18 mouse cellular contexts compared by ENCODE assay signal in the genomic region with DNA sequence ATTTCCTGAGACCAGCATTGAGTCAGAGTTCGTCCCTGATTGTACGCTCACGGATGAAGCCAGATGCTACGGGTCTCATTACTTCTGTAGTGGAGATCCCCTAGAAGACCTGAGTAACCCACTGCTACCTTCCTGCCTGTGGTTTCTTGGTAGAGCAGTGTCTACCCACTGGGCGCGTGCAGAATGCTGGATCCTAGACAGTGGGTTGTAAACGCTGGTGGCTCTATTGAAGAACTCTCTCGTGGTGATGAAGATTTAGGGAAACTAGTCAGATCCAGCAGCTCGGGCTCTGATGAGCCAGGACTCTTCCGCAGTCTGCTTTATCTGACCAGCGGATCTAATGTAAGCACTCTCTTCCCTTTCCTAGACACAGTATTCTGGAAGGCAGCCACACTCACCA.
"Had no signal": no experiment of that assay in that cellular context is flagged by ENCODE, and none has a peak within 500 bp of the region (broad histone marks: within the 10 kb centered on the region; RNA-seq: fewer than 3 reads in every experiment).

No protein-coding gene starts in this region.

- ATAC-seq: intestine, embryonic 16.5 days; midbrain, embryonic 15.5 days had no signal

- H3K4me3 ChIP-seq: kidney, embryonic 15.5 days; left cerebral cortex, adult 2 months; liver, embryonic 13.5 days; midbrain, embryonic 12.5 days; midbrain, embryonic 15.5 days; neural tube, embryonic 12.5 days; neural tube, embryonic 15.5 days had no signal

- H3K4me1 ChIP-seq: kidney, embryonic 15.5 days; midbrain, embryonic 15.5 days; neural tube, embryonic 12.5 days; neural tube, embryonic 15.5 days had no signal

- DNase-seq: kidney, adult 2 months; kidney, postnatal 10 days; kidney, postnatal 36 days; layer of hippocampus, postnatal 36 days; liver, embryonic 13.5 days; lung, embryonic 14.5 days; right cerebral cortex, adult 18-20 months; right cerebral cortex, postnatal 14 days; right cerebral cortex, postnatal 4 days; thymus, adult 2 months; thymus, postnatal 14 days had no signal
